Mouse (Mus musculus): ENCODE measurements around the gene Pfn1. TPM values are rescaled to one million over a fixed set of nuclear protein-coding genes. Genes with fewer than 3 reads are reported as not detected.

The Pfn1 gene
- total RNA-seq, 4 experiments from 2014 or later = 268 to 335 (median 298) TPM

GRCm38 (mm10) chr11:70655571-70656455, 1.4 kb upstream of the Pfn1 start:
- no peak for DNase-seq (ENCODE audit: low spot score in 2 of 2)

DNA sequence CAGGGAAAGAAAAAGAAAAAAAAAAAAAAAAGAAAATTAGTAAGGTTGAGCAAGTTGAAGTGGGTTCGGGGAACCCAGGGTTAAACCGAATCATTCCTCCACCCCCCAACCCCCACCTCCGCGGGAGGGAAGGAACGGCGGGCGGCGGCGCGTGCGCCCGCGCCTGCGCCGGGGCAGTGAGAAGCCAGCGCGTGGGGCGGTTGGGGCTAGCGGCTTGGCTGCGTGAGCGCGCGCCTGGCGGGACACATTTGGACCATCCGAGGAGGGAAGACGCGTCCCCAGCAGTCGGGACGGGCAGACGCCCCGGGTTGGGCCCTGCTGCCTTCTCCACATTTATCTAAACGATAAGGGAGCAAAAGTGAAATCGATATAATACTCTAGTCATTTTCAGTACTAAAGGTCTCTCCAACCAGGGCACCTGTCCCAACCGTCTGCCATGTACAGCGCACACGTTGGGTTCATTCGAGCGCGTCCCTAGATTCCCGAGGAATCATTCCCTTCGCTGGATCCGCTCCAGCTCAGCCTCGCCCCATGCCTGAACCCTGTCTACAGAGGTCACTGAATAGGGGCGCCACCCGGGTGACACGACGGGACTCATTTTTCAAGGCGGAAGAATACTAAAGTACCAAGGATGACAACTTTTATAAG, 603 bp upstream of the Pfn1 start:
- peak in 1 of 2 experiments; percentile 57 for DNase-seq (ENCODE audit: low spot score in 2 of 2)

- peak; percentile 3 to 7 for DNase-seq (ENCODE audit: low spot score in 2 of 2)
These were observed 873 bp downstream of the Pfn1 start for GRCm38 (mm10) chr11:70653345-70654197.

GRCm38 (mm10) chr11:70652884-70653344, 1.5 kb downstream of the Pfn1 start:
- DNase-seq (ENCODE audit: low spot score in 2 of 2) = peak in 1 of 2 experiments; percentile 1

- peak in 1 of 2 experiments; percentile 2 for DNase-seq (ENCODE audit: low spot score in 2 of 2)
These were observed 2.2 kb downstream of the Pfn1 start for GRCm38 (mm10) chr11:70652029-70652883.

DNA sequence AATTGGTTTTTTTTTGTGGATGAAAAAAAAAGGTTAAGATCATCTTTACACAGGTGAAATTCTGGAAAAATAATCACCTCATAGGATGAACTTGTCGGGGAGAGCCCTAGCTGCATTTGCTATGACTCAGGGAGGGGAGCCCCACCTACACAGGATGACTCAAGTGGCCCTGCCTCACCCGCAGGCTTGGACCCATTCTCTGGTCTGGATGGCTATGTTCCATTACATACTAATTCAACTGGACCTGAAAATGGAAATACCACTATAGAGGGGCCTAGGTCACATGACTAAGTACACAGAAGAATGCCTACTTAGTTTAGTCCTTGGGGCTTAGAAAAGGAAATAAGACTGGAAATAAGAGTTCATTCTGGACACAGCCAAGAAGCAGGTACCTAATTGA, 3.1 kb downstream of the Pfn1 start:
- DNase-seq (ENCODE audit: low spot score in 2 of 2) = peak in 1 of 2 experiments; percentile 2

DNA sequence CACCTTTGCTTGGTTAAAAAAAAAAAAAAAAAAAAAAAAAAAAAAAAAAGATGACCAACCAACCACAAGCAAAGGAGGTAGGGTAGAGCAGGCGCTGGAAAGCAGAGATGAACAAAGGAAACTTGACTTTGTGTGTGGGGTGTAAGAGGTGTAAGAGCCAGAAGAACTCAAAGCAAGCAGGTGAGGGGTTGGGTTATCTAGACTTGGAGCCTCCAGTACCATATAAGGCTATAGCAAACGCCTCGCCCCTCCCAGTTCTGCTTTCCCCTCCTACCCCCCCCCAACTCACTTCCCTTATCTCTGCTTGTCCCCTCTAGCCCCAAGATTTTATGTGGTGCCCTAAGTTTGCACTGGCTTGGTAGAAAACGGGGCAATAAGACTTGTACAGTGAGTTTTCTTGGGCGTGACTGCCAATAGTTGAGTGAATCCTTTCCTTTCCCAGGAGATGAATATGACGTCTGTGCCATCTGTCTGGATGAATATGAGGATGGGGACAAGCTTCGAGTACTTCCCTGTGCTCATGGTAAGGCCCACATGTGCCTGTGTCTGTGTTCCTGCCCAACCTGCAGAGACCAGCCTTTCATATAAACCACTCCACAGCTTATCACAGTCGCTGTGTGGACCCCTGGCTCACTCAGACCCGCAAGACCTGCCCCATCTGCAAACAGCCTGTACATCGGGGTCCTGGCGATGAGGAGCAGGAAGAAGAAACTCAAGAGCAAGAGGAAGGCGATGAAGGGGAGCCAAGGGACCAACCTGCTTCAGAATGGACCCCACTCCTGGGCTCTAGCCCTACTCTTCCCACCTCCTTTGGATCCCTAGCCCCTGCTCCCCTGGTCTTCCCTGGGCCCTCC, 3.9 kb downstream of the Pfn1 start:
- DNase-seq (ENCODE audit: low spot score in 2 of 2) = peak; percentile 7 to 16

GRCm38 (mm10) chr11:70649185-70649734, 5.2 kb downstream of the Pfn1 start:
- peak; percentile 2 to 11 for DNase-seq (ENCODE audit: low spot score in 2 of 2)

- DNase-seq (ENCODE audit: low spot score in 2 of 2) = no peak
These were observed 5.9 kb downstream of the Pfn1 start for GRCm38 (mm10) chr11:70648512-70648911.

- DNase-seq (ENCODE audit: low spot score in 2 of 2) = peak; percentile 11 to 20
These were observed 6.6 kb downstream of the Pfn1 start for GRCm38 (mm10) chr11:70647716-70648420.

DNA sequence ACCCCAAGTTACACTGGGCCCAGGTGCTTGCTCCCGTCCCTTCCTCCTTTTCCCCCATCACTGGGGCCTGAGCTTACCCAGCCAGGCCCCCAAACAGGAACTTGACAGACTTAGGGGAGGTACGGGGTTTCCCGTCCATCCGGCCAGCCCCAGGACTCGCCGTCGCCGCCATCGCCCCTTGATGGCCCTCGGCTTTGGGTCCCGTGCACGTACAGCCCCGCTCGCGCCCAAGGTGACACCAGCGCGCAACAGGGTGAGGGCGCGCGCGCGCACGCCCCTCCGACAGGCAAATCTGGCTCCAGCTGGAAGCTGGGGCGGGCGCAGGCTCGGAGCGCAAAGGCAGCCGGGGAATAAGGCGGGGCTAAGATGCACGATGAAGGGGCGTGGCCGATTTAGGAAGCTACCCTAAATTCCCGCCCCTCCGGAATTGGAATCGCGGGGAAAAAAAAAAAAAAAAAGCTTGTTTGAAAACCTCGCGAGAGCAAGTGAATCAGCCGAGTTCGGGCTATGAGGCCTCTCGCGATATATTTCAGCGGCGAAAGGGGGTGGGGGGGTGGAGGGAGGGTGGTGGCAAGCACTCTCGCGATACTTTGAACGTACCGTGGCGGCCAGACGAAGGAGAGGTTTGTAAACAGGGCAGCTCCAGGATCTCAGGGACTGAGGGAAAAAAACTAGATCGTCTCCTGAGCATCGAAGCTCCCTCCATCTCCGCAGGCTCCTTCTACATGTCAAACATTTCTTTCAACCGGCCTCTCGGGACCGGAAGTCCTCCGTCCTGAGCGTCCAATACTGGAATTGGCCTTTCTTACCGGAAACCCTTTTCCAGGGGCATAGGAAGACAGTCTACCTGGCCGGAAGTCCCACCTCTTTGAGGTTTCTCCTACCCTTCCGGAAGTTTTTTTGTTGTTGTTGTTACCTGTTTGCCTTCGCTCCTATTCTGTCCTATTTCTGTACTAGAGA, 7.5 kb downstream of the Pfn1 start, which contains the start of the genes Rnf167 and Slc25a11:
Gene Rnf167 (plus strand): TSS at position 545 of the 960 bp plus-strand sequence.
Gene Slc25a11 (minus strand): TSS at position 789 of the 960 bp plus-strand sequence.
- peak; percentile 96 for DNase-seq (ENCODE audit: low spot score in 2 of 2)

DNA sequence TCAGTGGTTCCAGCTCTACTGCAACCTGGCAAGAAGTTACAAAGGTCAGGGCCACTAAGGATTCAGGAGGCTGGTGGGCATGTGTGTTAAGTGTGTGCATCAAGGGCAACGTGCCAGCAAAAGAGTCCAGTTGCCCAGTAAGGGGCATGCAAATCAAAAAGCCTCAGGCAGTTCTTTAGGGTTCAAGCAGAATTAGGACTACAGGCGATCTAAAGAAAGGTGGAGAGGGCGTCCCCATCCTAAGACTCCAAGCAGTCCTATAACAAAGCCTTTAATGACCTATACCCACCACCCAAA, 8.2 kb downstream of the Pfn1 start:
- DNase-seq (ENCODE audit: low spot score in 2 of 2) = no peak

GRCm38 (mm10) chr11:70645461-70646258, 8.8 kb downstream of the Pfn1 start:
- peak in 1 of 2 experiments; percentile 22 for DNase-seq (ENCODE audit: low spot score in 2 of 2)

DNA sequence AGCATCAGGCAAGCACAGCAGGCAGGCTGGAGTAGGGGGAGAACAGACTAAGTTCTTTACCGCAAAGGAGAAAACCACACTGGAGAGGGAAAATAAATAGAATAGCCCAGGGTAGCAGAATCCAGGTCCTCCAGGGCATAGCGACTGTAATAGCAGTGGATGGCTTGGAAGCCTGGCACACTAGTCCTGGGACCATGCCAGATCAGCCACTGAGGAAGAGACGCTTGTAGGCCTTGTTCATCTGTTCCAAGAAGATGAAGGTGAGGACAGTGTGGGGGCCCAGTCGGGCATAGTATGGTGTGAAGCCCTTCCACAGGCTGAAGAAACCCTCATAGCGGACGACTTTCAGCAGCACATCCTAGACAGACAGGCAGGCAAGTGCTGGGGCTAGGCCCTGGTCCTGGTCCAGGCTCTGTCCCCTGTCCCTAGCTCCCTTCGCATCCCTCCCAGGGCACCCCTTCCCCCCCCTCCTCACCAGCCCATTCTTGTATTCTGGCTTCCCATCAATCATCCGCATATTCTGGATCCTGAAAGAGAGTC, 9.8 kb downstream of the Pfn1 start:
- DNase-seq (ENCODE audit: low spot score in 2 of 2) = peak in 1 of 2 experiments; percentile 23

GRCm38 (mm10) chr11:70643051-70643450, 11.4 kb downstream of the Pfn1 start:
- DNase-seq (ENCODE audit: low spot score in 2 of 2) = no peak

DNA sequence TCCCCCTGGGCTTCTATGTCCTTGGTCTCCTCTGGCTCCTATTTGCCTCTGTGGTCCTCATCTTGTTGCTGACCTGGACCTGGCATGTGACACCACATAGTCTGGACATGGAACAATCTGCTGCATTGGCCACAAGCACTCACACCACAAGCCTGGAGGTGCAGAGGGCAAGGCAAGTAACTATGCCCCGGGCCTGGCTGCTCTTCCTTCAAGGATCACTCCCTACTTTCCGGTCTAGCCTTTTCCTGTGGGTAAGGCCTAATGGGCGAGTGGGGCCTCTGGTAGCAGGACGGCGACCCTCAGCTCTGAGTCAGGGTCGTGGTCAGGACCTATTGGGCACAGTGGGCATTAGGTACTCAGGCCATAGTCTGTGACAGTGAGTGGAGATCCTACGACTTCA, 13.2 kb downstream of the Pfn1 start:
- DNase-seq (ENCODE audit: low spot score in 2 of 2) = peak in 1 of 2 experiments; percentile 1
